Mouse (Mus musculus): ENCODE measurements around the gene Bphl. TPM values are rescaled to one million over a fixed set of nuclear protein-coding genes. Genes with fewer than 3 reads are reported as not detected.

The Bphl gene
- total RNA-seq, 2 experiments from 2014 or later, result 33.7 to 38.3 TPM

- intact Hi-C loops (cut with DNase I), result no loop called here
- no peak for DNase-seq (ENCODE audit: low spot score in 2 of 2)
Observed at GRCm38 (mm10) chr13:34109677-34110058, 72.3 kb downstream of the Bphl start.

GRCm38 (mm10) chr13:34111019-34111418 lies 73.6 kb downstream of the Bphl start:
- intact Hi-C loops (cut with DNase I), result no loop called here
- no peak for DNase-seq (ENCODE audit: low spot score in 2 of 2)

DNA sequence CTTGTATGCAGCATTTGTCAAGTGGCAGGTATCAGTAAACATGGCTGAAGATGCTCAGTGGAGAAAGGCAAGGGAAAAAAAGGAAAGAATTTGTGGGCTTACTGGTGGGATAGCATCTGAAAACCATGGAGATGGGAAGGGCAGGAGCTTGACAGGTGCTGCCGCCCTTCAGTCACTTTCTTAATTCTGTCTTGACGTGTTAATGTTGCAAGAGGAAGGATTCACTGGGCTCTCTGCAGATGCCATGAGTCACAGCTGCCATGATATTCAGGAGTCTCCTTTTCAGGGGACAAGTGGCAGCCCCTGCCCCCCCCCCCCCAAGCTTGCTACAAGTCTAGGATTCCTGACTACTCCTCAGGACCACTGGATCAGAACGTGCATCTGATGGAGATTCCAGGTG lies 74.5 kb downstream of the Bphl start:
- intact Hi-C loops (cut with DNase I), result no loop called here
- DNase-seq (ENCODE audit: low spot score in 2 of 2), result no peak

GRCm38 (mm10) chr13:34112369-34113081 lies 75.1 kb downstream of the Bphl start:
- intact Hi-C loops (cut with DNase I), result no loop called here
- no peak for DNase-seq (ENCODE audit: low spot score in 2 of 2)

DNA sequence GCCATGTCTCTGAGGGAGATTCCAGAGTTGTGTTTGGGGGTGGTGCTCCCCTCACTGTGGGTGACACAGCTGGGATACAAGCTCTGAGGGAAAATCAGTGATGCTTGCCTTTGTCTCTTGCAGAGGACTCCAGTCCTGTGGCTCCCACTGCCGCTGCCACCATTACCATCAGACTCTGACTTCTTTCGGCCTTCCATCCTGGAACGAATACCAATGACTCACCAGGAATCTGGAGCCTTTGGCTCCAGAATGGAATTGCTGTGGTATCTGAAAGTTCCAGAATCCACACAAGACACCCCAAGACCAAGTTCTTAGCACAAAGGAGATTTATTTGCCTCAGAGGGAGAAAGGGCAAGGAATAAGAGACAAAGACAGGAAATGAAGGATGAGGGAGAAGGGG lies 75.7 kb downstream of the Bphl start:
- intact Hi-C loops (cut with DNase I), result no loop called here
- DNase-seq (ENCODE audit: low spot score in 2 of 2), result no peak

- intact Hi-C loops (cut with DNase I), result no loop called here
- DNase-seq (ENCODE audit: low spot score in 2 of 2), result no peak
Observed at GRCm38 (mm10) chr13:34114654-34115053, 77.3 kb downstream of the Bphl start.

DNA sequence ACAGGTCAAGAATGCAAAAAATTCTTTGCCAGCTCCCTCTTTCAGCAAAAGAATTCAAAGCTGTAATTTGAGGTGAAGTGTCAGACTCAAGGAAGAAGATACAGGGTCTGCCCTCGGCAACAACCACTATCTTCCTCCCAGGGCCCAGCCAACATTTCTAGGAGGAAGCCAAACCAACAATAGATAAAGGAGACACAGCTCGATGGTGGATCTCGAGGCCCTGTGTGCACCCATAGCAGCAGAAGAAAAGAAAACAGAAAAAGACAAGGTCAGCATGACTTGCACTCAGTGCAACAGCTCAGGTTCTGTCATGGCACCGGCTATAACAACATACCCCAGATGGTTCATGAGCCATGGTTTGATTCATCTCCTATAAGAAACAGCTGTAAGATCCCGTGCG lies 79.1 kb downstream of the Bphl start:
- intact Hi-C loops (cut with DNase I), result no loop called here
- DNase-seq (ENCODE audit: low spot score in 2 of 2), result no peak

- DNase-seq (ENCODE audit: low spot score in 2 of 2), result no peak
- intact Hi-C loops (cut with DNase I), result no loop called here
Observed at GRCm38 (mm10) chr13:34118816-34119215, 81.4 kb downstream of the Bphl start.

GRCm38 (mm10) chr13:34119406-34119805 lies 82.0 kb downstream of the Bphl start:
- intact Hi-C loops (cut with DNase I), result no loop called here
- DNase-seq (ENCODE audit: low spot score in 2 of 2), result no peak

- intact Hi-C loops (cut with DNase I), result no loop called here
- no peak for DNase-seq (ENCODE audit: low spot score in 2 of 2)
Observed at GRCm38 (mm10) chr13:34120536-34120935, 83.1 kb downstream of the Bphl start.

Other genes with a start within 250 kb of the Bphl start
- gene Serpinb6e, start 194.2 kb upstream of the Bphl start, total RNA-seq (2021), result not detected
- 1 to 10 TPM; 1.0 to 1.1 TPM for gene Serpinb6c, start 131.9 kb upstream of the Bphl start, total RNA-seq (2021)
- gene Nqo2, start 72.9 kb upstream of the Bphl start, total RNA-seq (2021), result 1 to 10 TPM; 5.2 to 6.2 TPM
- 1 to 10 TPM; 6.2 to 8.1 TPM for gene Ripk1, start 35.2 kb upstream of the Bphl start, total RNA-seq (2021)
- 10 to 100 TPM; 35.2 to 39.3 TPM for gene Serpinb6a, start 34.8 kb upstream of the Bphl start, total RNA-seq (2021)
- gene Tubb2a, start 40.4 kb downstream of the Bphl start, total RNA-seq (2021), result 1,000 to 10,000 TPM; 1,973 to 2,002 TPM
- gene Tubb2b, start 92.9 kb downstream of the Bphl start, total RNA-seq (2021), result 100 to 1,000 TPM; 348 to 398 TPM
- 10 to 100 TPM; 23.6 to 29.0 TPM for gene Psmg4, start 125.4 kb downstream of the Bphl start, total RNA-seq (2021)